Mouse (Mus musculus) heart, embryonic 13.5 days (tissue): Measurements from ENCODE around the gene Pdlim1. TPM values are rescaled to one million over a fixed set of nuclear protein-coding genes. Genes with fewer than 3 reads are reported as not detected.

Source experiments
- ATAC-seq: fragments of 200-750 bp; cut with Nextera tagmentation; 2 replicates; pipeline ENCODE4 v1.8.0; 2017; ENCODE audit warnings: moderate TSS enrichment; ENCODE audit not compliant: insufficient number of reproducible peaks, low FRiP score, low TSS enrichment; ENCODE audit errors: extremely low read depth
- H3K27ac ChIP-seq: fragments of 300-500 bp; sonication (generic); replicated peaks from 2 replicates; pipeline ENCODE4 v1.5.1; 2015; ENCODE audit warnings: moderate library complexity, mild to moderate bottlenecking, inconsistent platforms
- H3K27me3 ChIP-seq: fragments of 300-500 bp; sonication (generic); replicated peaks from 2 replicates; pipeline ENCODE4 v1.6.1; 2015; ENCODE audit warnings: mild to moderate bottlenecking, inconsistent platforms
- H3K36me3 ChIP-seq: fragments of 300-500 bp; sonication (generic); 2 replicates; pipeline ENCODE4 v1.6.1; 2015; ENCODE audit warnings: mild to moderate bottlenecking, inconsistent platforms
- H3K4me1 ChIP-seq: fragments of 300-500 bp; sonication (generic); 2 replicates; pipeline ENCODE4 v1.6.1; 2015; ENCODE audit warnings: inconsistent platforms
- H3K4me2 ChIP-seq: fragments of 300-500 bp; sonication (generic); 2 replicates; pipeline ENCODE4 v1.6.1; 2015; ENCODE audit warnings: inconsistent platforms, mild to moderate bottlenecking, moderate library complexity
- H3K4me3 ChIP-seq: fragments of 300-500 bp; sonication (generic); 2 replicates; pipeline ENCODE4 v1.5.1; 2015; ENCODE audit warnings: moderate library complexity, mild to moderate bottlenecking, inconsistent platforms
- H3K9ac ChIP-seq: fragments of 300-500 bp; sonication (generic); 2 replicates; pipeline ENCODE4 v1.6.1; 2015; ENCODE audit warnings: inconsistent platforms, mild to moderate bottlenecking, moderate library complexity
- H3K9me3 ChIP-seq: fragments of 300-500 bp; sonication (generic); 2 replicates; pipeline ENCODE4 v1.6.1; 2016; ENCODE audit warnings: inconsistent platforms
- WGBS: fragments of 180-500 bp; shearing (Covaris S2); methylation state at CpG from one replicate; pipeline ENCODE4 v1.1.7; 2015; ENCODE audit warnings: mixed read lengths; 5-methylcytosine and 5-hydroxymethylcytosine counted together
- polyA plus RNA-seq: library from polyadenylated mRNA; unstranded; fragments of >200 nt; fragmentation: Nextera tagmentation; extraction: Ambion mirVana; gene quantifications from 2 replicates; pipeline ENCODE4 v1.2.1, GENCODE M21; 2015

The Pdlim1 gene
- polyA plus RNA-seq, 1 experiment from 2014 or later = 247 TPM

DNA sequence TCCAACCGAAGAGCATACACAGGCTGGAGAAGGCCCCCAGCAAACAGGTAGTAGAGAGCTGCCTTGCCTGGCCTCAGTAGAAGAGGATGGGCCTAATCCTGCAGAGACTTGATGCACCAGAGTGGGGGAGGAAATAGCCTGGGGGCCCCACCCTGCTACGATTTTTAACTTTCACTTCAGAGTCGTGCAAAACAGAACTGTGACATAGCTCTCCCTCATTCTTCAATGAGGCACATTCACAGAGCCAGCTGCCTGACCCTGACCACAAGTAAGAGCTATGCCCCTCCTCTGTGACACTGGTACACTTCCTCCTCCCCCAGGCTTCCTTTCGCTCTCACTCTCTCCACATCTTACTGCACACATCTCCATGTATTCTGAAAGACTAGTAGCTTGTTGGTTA is 14.2 kb downstream of the Pdlim1 start:
- Histone ChIP-seq H3K36me3 (peaks cover 31% of the 10 kb centered on the region), H3K4me1 (peaks cover 86% of the 10 kb centered on the region), H3K4me2 (no peak overlapping the region), H3K9ac (peak overlapping the region; percentile 44; the same call in 1 of the 2 replicates), H3K27me3 (no peaks in the 10 kb centered on the region), H3K9me3 (no peaks in the 10 kb centered on the region), H3K4me3 (no peak overlapping the region), H3K27ac (peak overlapping the region; percentile 20; the same call in 1 of the 2 replicates)
- no peak for ATAC-seq
- 42% methylated on average over 4 of the region's 4 CpGs for WGBS

DNA sequence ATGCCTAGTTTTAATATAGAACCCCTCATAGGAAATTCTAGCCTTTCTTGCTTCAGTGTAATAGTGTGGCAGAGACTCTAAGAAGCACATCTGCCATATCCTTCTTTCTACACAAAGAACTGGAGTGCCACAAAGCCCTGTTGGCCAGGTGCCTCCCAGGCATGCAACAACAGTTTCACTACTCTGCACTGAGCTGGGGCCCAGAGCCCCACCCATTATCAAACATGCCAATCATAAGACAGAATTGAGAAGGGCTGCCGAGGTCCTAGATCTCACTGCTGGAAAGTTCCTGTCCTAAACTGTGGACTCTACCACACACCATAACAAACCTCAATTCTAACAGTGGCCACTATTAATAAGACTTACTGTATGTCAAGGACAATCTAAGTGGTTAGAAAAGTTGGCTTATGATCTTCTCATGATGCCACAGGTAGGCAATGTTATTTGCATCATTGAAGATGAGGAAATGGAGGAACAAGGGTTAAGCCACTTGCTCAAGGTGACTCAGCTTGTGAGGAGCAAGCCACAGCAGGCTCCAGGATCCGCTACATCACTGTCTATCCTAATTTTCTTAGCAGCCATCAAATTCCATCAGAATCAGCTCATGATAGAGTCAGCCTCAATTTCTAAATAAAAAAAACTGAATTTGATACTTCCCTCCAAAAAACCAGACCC is 15.1 kb downstream of the Pdlim1 start:
- Histone ChIP-seq H3K4me2 (no peak overlapping the region), H3K4me1 (peaks cover 82% of the 10 kb centered on the region), H3K9me3 (no peaks in the 10 kb centered on the region), H3K36me3 (peaks cover 32% of the 10 kb centered on the region), H3K9ac (0 out of 2 replicates have a peak overlapping the region, but pooled peaks have one; percentile 37), H3K27me3 (no peaks in the 10 kb centered on the region), H3K27ac (no peak overlapping the region; the same call in 1 of the 2 replicates), H3K4me3 (no peak overlapping the region)
- no peak for ATAC-seq
- WGBS = 46% methylated on average over 2 of the region's 2 CpGs

DNA sequence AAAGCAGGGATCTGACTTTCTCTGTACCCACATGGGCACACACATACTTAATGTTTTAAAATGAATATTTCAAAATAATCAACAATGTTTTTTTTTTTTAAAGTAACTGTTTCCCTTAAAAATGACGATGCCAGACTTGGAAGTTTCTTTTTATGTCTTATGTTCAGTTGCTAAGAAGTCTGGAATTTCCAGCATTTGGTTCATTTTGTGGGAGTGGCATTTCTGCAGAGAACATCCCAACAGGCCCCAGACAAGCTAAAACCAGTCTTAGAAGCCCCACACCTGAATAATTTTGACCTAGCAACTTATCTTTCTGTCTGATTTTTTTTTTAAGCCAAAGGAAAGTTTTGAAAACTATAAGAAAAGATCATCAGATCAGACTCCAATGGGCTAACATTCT is 16.1 kb downstream of the Pdlim1 start:
- no peaks in the 10 kb centered on the region for H3K27me3 ChIP-seq
- H3K27ac ChIP-seq = peak overlapping the region; percentile 28; the same call in 1 of the 2 replicates
- H3K4me2 ChIP-seq = no peak overlapping the region
- H3K9ac ChIP-seq = no peak overlapping the region
- no peak overlapping the region for H3K4me3 ChIP-seq
- no peak for ATAC-seq
- H3K36me3 ChIP-seq = peaks cover 41% of the 10 kb centered on the region
- WGBS = 48% methylated on average over 1 of the region's 1 CpGs
- no peaks in the 10 kb centered on the region for H3K9me3 ChIP-seq
- H3K4me1 ChIP-seq = peaks cover 73% of the 10 kb centered on the region

DNA sequence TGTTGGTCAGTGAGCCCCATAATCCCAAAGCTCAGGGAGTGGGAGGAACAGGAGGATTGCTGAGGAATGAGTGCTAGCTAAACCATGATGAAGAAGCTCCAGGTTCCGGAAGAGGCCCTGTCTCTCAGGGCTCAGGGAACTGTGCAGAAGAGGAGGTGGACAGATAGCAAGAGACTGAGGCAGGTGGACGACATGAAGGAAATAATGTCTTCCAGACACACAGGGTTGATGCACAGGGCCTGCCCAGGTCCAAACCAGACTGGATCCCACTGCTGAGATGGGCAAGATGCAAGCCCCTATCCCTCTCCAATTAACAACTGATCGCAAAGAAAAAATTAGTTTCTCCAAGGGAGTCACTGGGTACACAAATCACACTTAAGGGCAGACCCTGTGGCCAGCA is 16.9 kb downstream of the Pdlim1 start:
- WGBS = 73% methylated on average over 3 of the region's 3 CpGs
- H3K4me1 ChIP-seq = peaks cover 73% of the 10 kb centered on the region

DNA sequence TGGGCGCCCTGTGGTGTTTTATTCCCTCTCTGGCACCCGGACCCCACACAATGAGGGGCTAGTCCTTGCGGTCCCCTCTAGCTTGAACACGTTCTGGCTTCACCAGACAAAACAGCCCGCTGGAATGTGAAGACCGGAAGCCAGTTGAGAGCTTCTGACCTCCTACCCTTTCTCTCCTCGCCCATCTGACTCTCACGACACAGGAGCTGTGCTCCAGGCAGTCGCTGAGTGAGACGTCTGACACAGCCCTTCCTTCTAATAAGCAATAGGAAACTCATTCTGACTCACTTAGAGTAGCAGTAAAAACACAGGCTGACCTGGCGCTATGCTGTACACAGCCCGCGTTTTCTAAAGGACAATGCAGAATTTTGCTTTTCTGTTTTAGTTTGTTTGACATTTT is 17.9 kb downstream of the Pdlim1 start:
- H3K4me1 ChIP-seq = peaks cover 73% of the 10 kb centered on the region
- peaks cover 39% of the 10 kb centered on the region for H3K36me3 ChIP-seq
- no peak overlapping the region; the same call in 1 of the 2 replicates for H3K4me3 ChIP-seq
- peak overlapping the region; percentile 34 for H3K4me2 ChIP-seq
- H3K9ac ChIP-seq = peak overlapping the region; percentile 60
- H3K9me3 ChIP-seq = no peaks in the 10 kb centered on the region
- H3K27me3 ChIP-seq = no peaks in the 10 kb centered on the region
- no peak for ATAC-seq
- 28% methylated on average over 13 of the region's 13 CpGs for WGBS
- H3K27ac ChIP-seq = peak overlapping the region; percentile 46

More for the DNA sequence above, 16.9 kb downstream of the Pdlim1 start:
- no peak overlapping the region for H3K4me3 ChIP-seq
- H3K36me3 ChIP-seq = peaks cover 44% of the 10 kb centered on the region
- H3K27me3 ChIP-seq = no peaks in the 10 kb centered on the region
- H3K27ac ChIP-seq = peak overlapping the region; percentile 46
- no peak for ATAC-seq
- no peaks in the 10 kb centered on the region for H3K9me3 ChIP-seq
- H3K9ac ChIP-seq = 0 out of 2 replicates have a peak overlapping the region, but pooled peaks have one; percentile 14
- no peak overlapping the region for H3K4me2 ChIP-seq

DNA sequence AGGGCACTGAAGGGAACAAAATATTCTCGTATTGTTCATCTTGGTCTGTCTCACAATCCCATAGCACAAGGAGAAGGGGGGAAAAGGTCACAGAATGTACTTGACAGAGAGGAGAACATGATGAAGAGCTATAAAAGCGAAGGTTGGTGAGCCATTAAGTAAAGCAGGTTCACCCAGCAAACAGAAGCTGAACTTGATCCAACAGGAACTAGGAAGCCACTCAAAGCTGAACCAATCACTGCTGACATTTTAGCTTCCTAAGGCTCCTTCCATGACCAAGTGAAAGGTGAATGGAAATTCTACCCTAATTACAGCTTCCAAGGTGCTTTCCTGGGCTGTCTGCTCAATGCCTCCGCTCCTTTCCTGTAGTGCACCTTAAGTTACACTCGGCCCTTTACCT is 20.5 kb downstream of the Pdlim1 start:
- Histone ChIP-seq H3K27ac (no peak overlapping the region), H3K9ac (no peak overlapping the region), H3K4me3 (no peak overlapping the region), H3K4me2 (no peak overlapping the region), H3K27me3 (no peaks in the 10 kb centered on the region), H3K36me3 (peaks cover 38% of the 10 kb centered on the region), H3K4me1 (peaks cover 63% of the 10 kb centered on the region), H3K9me3 (no peaks in the 10 kb centered on the region)
- 84% methylated on average over 4 of the region's 4 CpGs for WGBS
- no peak for ATAC-seq

DNA sequence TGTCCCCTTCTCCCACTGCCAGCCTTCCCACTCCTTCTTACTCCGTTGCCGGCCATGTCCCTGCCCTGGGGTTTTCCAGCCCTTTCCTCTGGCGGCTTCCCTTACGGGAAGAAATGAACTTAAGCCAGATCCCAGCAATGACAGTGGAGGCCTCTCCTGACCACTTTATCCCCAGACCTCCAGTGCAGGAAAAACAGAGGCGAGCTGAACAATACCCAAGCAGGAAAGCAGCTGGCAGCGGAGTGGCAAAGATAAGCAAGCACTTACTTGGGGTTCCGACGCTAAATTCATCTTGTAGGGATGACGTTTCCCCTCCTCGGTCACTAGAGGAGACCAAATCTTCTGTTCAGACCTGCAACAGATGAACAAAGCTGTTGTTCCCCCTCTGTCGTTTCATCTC is 22.3 kb downstream of the Pdlim1 start:
- peak overlapping the region; percentile 85 for H3K27ac ChIP-seq
- H3K36me3 ChIP-seq = peaks cover 38% of the 10 kb centered on the region
- ATAC-seq = peak; percentile 47; the same call in 1 of the 2 replicates
- H3K27me3 ChIP-seq = no peaks in the 10 kb centered on the region
- H3K9ac ChIP-seq = peak overlapping the region; percentile 56; the same call in 1 of the 2 replicates
- 21% methylated on average over 11 of the region's 11 CpGs for WGBS
- H3K4me3 ChIP-seq = no peak overlapping the region
- H3K9me3 ChIP-seq = no peaks in the 10 kb centered on the region
- H3K4me1 ChIP-seq = peaks cover 50% of the 10 kb centered on the region
- H3K4me2 ChIP-seq = peak overlapping the region; percentile 42

DNA sequence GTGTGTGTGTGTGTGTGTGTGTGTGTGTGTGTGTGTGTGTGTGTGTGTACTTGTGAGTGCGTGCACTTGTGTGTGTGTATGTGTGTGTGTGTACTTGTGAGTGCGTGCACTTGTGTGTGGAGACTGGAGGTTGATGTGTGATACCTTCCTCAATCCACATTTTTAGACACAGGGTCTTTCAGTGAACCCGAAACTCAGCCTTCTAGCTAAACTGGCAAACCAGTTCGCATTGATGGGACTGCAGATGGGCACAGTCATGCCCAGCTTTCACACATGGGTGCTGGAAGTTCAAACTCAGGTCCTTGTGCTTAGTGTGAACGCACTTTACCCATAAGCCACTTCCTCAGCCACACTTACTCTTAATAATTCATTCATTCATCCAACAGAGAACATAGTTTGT is 23.2 kb downstream of the Pdlim1 start:
- 88% methylated on average over 5 of the region's 5 CpGs for WGBS
- Histone ChIP-seq H3K4me1 (peaks cover 49% of the 10 kb centered on the region), H3K9me3 (no peaks in the 10 kb centered on the region), H3K9ac (no peak overlapping the region), H3K27ac (peak overlapping the region; percentile 85; the same call in 1 of the 2 replicates), H3K4me2 (no peak overlapping the region), H3K4me3 (no peak overlapping the region), H3K36me3 (peaks cover 44% of the 10 kb centered on the region), H3K27me3 (no peaks in the 10 kb centered on the region)
- ATAC-seq = no peak

DNA sequence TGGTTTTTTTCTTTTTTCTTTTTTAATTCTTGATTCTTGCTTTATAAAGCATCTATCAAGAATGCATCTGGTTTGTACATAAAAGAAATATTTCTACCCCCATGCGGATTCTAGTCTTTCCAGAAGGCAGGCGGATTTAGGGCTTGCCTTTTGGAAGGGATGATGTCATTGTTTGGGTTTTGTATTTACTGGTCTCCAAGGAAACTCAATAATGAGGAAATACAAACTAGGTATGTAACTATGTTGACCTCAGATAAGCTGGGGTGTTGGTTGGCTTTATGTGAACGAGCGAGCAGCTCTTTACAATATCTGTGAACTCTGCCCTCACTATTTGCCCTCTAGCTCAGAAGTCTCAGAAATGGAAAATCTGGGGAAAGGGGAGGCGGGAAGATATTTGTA is 24.4 kb downstream of the Pdlim1 start:
- Histone ChIP-seq H3K27ac (peak overlapping the region; percentile 39; the same call in 1 of the 2 replicates), H3K4me1 (peaks cover 50% of the 10 kb centered on the region), H3K27me3 (no peaks in the 10 kb centered on the region), H3K9ac (no peak overlapping the region), H3K36me3 (peaks cover 52% of the 10 kb centered on the region), H3K9me3 (no peaks in the 10 kb centered on the region), H3K4me2 (no peak overlapping the region), H3K4me3 (no peak overlapping the region)
- ATAC-seq = no peak
- WGBS = 34% methylated on average over 5 of the region's 5 CpGs

DNA sequence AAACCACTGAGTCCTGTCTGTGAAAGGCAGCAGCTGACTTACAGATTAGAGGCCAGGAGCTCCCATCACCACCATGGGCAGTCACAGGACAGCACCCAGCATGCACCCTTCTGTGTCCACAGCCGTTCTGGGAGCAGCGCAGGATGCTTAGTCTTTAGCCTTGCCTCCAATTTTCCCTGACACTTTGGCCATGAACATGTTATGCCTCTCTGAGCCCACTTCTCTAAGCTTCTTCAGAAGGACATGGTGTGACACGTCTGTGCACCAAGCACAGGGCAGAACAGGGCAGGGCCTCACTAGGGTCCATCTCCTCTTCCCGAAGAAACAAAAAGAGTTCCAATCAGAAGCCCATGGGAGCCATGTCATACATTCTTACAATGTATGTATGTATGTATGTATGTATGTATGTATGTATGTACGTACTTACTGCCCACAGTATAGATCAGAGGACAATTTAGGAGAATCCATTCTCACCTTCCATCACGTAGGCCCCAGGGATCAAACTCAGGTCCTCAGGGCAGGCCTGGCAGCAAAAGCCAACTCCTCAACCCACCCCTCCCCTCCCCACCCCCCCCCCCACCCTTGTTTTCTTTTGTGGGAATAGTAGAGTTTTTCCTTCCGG is 24.9 kb downstream of the Pdlim1 start:
- WGBS = 73% methylated on average over 7 of the region's 7 CpGs
- H3K4me1 ChIP-seq = peaks cover 55% of the 10 kb centered on the region
- H3K4me3 ChIP-seq = no peak overlapping the region
- no peak overlapping the region for H3K4me2 ChIP-seq
- no peak overlapping the region for H3K9ac ChIP-seq
- H3K36me3 ChIP-seq = peaks cover 52% of the 10 kb centered on the region
- H3K27me3 ChIP-seq = no peaks in the 10 kb centered on the region
- no peak for ATAC-seq
- H3K9me3 ChIP-seq = no peaks in the 10 kb centered on the region
- peak overlapping the region; percentile 48 for H3K27ac ChIP-seq

DNA sequence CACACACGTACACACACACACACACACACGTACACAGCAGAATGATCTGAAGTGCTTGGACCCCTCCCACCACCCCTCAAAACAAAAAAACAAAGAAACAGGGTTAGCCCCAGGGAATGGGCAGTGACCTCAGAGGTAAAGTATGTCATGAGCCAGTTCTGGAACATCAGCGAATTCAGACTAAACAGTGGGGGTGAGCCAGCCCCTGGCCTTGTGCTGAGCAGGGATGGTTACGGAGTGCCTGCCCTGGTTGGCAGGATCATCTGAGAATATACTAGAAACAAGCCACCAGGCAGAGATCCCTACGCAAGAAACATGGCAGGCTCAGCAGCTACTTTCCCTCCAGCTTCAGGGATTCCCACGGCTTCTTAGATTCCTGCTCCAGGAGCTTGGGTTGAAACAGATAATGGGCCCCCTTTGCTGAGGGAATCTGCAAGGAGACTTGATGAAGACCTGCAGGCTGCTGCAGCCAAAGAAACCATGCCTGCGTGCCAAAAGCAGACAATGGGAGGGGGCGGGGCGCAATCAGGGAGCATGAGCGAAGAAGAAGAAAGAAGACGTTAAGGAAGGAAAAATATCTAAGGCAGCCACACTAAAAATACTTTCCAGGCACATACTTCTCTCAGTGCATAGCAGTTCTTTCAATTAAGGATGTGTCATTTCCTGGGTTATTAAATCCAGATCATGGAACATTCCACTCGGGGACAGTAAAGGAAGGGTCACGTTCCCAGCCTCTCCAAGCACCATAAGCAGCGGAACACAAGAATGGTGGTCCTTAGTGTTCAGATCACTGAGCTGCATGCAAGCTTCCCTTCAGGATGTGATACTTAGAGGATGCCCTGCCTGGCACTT is 30.6 kb downstream of the Pdlim1 start:
- peak overlapping the region; percentile 50 for H3K9ac ChIP-seq
- peak overlapping the region; percentile 89 for H3K27ac ChIP-seq
- peaks cover 25% of the 10 kb centered on the region for H3K36me3 ChIP-seq
- H3K4me3 ChIP-seq = no peak overlapping the region
- H3K4me2 ChIP-seq = peak overlapping the region; percentile 25
- H3K4me1 ChIP-seq = peaks cover 49% of the 10 kb centered on the region
- 0 out of 2 replicates have a peak, but pooled peaks have one; percentile 38 for ATAC-seq
- H3K9me3 ChIP-seq = no peaks in the 10 kb centered on the region
- WGBS = 36% methylated on average over 14 of the region's 14 CpGs
- no peaks in the 10 kb centered on the region for H3K27me3 ChIP-seq
